Mouse (Mus musculus) telencephalon, adult 2 months (tissue): ENCODE data around the gene Gm20503.

ENCODE experiments used
- DNase-seq: peaks from one replicate; pipeline ENCODE4 v3.0.0-alpha.2; 2011; ENCODE audit warnings: low read depth, low spot score

Gene Gm20503

GRCm38 (mm10) chr4:59007974-59008373 lies 5.0 kb downstream of the Gm20503 start:
- no peak for DNase-seq

DNA sequence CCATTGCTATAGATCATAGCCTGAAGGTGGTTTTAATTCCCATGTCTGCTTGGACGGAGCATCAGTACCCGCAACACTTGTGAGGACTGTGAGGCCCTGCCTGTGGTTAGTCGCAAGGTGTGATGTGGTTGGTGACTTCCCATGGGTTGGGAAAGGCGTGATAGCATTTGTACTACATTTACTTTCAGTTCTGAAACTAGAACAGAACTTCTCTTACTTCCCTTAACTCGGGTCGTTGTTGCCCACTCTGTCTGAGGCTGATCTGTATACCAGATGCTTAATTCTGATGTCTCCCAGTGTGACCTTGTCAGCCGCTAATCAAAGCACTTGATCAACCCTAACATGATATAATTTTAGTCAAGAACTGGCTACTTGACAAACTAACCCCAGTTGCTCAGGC lies 6.2 kb downstream of the Gm20503 start:
- no peak for DNase-seq

DNA sequence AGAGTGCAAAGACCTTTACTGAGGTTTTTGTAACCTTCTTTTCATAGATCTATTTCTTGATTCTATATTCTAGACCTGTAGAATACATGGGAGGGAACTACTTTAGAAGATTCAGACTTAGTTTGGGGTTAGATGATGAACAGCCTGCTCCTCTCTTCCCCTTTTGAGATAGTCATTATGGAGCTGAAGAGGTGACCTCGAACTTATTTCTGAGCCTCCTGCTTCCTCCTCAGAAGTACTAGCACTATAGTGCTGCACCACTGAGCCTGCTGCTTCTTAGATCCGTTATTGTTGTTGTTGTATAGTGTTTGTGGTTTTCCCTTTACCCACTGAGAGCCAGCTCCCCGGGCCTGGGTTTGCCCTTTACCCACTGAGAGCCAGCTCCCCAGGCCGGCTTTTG lies 6.7 kb downstream of the Gm20503 start:
- no peak for DNase-seq

DNA sequence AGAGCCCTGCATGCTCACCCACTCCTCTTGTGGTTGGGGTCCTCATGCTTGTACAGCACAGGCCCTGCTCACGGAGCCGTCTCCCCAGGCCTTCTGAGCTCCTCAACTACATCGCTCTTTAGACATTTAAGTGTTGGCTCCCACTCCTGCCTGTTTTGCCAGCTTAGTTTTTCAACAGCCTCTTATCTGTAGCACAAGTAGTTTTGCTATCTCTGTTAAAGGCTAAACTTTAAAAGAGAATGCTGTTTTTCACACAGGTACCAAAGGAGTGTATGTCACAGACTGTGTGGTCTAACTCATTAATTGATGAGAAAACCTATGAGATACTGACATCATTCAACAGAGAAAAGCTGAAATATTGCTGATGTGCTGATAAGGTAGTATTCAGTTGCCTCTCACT lies 8.4 kb downstream of the Gm20503 start:
- DNase-seq: no peak

DNA sequence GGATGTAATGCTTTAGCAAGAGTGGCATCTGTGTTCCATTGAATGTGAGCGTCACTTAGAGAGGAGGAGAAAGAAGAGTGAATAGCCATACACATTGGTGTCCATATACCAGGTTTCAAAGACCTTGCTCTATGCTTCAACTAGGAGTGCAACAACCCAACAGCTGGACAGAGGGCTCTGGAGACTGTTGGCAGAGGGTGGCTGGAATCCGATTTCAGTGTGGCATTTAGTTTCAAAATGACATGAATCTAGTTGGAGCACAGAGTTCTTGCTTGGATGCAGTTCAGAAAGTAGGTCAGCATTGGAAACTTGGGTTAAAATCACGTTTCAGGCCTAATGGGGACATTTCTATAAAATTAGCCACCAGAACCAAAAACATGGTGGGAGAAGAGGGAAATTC lies 12.2 kb downstream of the Gm20503 start:
- no peak for DNase-seq

DNA sequence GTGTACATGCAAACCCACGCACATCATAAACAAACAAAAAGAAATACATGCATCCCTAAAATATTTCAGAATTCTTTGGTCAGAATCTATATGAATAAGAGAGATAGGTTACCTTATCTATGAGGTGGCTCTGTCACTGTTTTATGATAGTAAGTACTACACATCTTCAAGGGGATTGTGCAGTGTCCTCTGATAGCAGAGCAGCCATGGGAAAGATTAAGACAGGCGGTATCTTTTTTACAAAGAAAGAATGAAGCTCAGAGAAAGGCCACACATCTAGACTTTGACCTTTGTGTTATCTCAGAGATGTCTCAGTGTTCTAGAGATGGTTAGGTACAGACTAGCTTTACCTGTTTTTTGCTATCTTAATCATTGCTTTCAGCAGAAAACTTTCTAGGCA lies 13.9 kb downstream of the Gm20503 start:
- DNase-seq: no peak

- DNase-seq: no peak
Measured at GRCm38 (mm10) chr4:59034325-59034917, 31.4 kb downstream of the Gm20503 start.

DNA sequence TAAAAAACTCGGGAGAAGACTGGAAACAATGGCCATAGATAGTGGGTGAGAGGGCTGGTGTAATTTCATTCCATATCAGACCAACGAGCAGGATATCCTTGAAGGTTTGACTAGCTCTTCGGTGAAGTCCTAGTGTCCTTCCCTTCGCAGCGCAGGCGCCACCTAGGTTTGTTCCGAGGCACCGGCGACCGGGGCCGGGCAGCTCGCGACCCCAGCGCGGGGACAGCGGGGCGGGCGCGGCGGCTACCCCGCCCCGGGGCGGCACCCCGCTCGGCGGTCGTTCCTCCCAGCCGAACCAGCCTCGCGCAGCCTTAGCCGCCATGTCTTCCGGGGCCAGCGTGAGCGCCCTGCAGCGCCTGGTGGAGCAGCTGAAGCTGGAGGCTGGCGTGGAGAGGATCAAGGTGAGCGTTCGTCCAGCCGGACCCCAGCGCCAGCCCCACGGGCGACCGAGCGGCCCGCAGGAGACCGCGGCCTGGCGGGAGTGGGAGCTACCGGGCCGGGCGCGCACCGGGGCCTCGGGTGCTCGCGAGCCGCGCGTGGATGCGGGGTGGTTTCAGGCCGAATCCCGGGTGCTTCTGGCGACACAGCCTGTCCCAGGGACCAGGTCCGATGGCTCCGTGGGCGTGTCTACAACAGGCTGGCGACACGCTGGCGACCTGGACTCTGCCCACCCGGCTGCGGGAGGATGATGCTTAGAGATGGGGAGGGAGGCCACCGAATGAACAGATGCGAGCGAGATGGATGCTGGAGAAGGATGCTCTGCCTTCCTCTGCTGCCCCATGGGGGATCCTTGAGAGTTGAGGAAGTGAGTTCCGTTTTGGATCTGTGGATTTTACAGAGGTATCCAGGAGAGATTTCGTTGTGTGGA lies 32.1 kb downstream of the Gm20503 start, which contains the start of gene Gng10:
Gene Gng10, plus strand, starts transcription at position 171 of the 868 bp plus-strand sequence.
- DNase-seq: no peak

GRCm38 (mm10) chr4:59035786-59036350 lies 32.9 kb downstream of the Gm20503 start:
- no peak for DNase-seq

- DNase-seq: no peak
Measured at GRCm38 (mm10) chr4:59036490-59037127, 33.6 kb downstream of the Gm20503 start.

- no peak for DNase-seq
Measured at GRCm38 (mm10) chr4:59037525-59037924, 34.5 kb downstream of the Gm20503 start.

DNA sequence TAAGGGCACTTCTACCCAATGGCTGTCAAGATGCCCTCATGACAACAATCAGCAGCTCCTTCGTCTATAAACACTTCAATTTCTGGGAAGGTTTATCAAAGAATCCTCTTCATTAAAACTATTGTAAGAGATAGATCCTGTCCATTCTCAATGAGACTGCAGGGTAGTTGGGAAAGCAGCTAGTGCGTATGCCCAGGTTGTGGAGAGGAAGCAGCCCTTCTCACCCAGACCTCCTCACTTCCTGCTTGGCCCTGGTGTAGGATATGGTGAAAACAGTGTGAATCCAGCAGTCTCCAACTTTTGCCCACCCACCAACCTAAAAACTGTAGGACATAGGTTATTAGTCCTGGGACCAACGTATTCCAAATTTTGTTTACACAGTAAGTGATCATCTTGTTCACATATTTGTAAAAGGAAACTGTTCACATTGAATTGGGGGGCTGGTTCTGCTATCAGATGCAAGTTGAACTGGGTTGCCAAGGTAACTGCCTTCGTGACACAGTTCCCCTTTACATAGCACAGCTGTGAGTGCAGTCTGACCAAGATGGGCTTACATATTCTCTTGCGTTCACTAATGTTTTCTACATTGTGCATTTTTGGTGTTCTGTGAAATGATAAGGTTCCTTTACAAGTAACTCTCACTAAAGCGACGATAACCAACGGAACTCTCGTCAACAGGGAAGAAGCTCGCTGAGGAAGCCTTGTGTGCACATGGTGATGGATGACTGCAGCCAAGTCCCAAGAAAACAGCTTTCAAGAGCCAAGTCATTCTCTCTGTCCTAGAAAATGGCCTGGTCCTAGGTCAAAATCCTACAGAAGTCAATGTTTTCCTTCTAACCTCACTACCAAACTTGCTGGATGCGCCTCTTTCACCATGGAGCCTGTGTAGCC lies 37.6 kb downstream of the Gm20503 start:
- no peak for DNase-seq

- DNase-seq: no peak
Measured at GRCm38 (mm10) chr4:59043074-59043473, 40.1 kb downstream of the Gm20503 start.

DNA sequence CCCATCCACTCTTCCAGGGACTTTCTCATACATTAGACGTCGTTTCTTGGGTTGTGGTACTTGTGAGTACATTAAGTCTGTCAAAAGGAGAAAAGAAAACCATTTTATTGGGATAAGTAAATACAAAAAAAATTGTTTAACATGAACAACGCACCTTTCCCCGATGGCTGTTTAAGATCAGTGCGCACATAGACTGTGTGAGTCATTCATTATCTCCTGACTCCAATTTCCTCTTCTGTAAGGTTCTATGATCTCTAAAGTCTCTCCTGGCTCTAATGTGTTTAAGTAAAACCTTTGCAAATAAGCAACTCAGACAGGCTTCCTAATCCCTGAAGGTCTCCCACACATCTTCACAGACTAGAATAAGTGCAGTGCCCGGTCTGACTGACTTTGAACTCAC lies 40.9 kb downstream of the Gm20503 start:
- no peak for DNase-seq

DNA sequence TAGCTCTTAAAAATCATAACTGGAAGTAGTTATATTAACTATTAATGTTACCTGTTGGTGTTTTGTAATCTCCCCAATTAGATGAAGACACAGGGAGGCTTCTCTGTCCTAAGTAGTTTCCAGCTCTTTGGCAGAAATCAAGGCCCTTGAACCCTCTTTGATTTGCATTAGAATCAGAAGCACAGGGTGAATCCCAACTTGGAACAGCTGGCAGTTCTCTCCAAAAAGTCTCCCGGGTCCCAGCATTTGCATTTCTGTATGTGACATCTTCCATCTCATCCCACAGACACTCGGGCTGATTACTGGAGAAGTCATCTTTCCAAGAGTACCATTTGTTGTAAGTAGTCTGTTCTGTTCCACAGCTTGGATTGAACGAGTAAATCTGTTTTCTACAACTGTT lies 44.2 kb downstream of the Gm20503 start:
- no peak for DNase-seq

GRCm38 (mm10) chr4:59051081-59051480 lies 48.1 kb downstream of the Gm20503 start:
- no peak for DNase-seq

DNA sequence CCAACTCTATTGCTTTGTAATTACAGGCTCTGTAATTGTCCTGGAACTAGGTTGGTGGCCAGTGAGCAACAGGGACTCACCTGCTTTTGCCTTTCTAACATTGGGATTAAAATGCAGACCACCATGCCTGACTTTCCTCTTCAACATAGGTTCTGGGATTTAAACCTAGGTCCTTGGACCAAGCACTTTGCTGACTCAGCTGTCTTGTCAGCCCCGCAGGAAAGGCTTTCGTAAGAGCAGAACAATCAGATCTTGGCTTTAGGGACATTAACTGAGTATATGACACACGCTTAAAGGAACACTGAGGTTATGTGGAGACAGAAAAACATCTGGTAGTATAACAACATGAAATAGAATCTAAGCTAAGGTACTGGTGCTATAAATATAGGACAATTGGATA lies 54.9 kb downstream of the Gm20503 start:
- no peak for DNase-seq

- no peak for DNase-seq
Measured at GRCm38 (mm10) chr4:59062526-59062925, 59.5 kb downstream of the Gm20503 start.

- no peak for DNase-seq
Measured at GRCm38 (mm10) chr4:59069276-59069675, 66.3 kb downstream of the Gm20503 start.

DNA sequence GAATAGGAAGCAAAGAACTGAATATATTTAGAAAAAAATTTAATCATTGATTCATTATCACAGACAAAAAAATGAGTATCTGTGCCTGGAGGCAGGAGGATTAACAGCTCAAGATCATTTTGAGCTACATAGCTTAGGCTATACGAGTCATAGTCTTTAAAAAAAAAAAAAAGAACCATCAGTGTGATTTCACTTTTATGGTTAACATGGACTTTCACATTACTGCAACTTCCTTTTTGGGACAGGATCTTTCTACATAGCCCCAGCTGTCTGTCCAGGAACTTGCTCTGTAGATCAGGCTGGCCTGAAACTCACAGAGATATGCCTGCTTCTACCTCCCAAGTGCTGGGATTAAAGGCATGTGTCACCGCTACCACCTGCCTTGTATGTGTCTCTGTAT lies 80.4 kb downstream of the Gm20503 start:
- DNase-seq: no peak

GRCm38 (mm10) chr4:59089391-59089790 lies 86.4 kb downstream of the Gm20503 start:
- DNase-seq: no peak
